Mouse (Mus musculus) heart, embryonic 16.5 days (tissue): ENCODE data around the gene Bmper. TPM values are rescaled to one million over a fixed set of nuclear protein-coding genes. Genes with fewer than 3 reads are reported as not detected.

Experiments used
- ATAC-seq: fragments of 200-750 bp; cut with Nextera tagmentation; replicated peaks from 2 replicates; pipeline ENCODE4 v1.8.0; 2017; ENCODE audit warnings: moderate number of reproducible peaks; ENCODE audit not compliant: insufficient read depth, low FRiP score; ENCODE audit errors: extremely low read depth
- H3K27ac ChIP-seq: fragments of 300-500 bp; sonication (generic); 2 replicates; pipeline ENCODE4 v1.5.1; 2014; ENCODE audit warnings: mild to moderate bottlenecking, low read length, control low read depth, moderate library complexity
- H3K27me3 ChIP-seq: fragments of 300-500 bp; sonication (generic); 2 replicates; pipeline ENCODE4 v1.6.1; 2014; ENCODE audit warnings: low read length, mixed read lengths; ENCODE audit not compliant: control insufficient read depth, insufficient read depth
- H3K36me3 ChIP-seq: fragments of 300-500 bp; sonication (generic); 2 replicates; pipeline ENCODE4 v1.6.1; 2014; ENCODE audit not compliant: control insufficient read depth, insufficient read depth
- H3K4me1 ChIP-seq: fragments of 300-500 bp; sonication (generic); 2 replicates; pipeline ENCODE4 v1.6.1; 2014; ENCODE audit warnings: low read length, mixed read lengths; ENCODE audit not compliant: control insufficient read depth, insufficient read depth
- H3K4me2 ChIP-seq: fragments of 300-500 bp; sonication (generic); 2 replicates; pipeline ENCODE4 v1.6.1; 2014; ENCODE audit warnings: low read depth, mild to moderate bottlenecking, control low read depth, low read length
- H3K4me3 ChIP-seq: fragments of 300-500 bp; sonication (generic); 2 replicates; pipeline ENCODE4 v1.5.1; 2014; ENCODE audit warnings: mild to moderate bottlenecking, control low read depth, low read length
- H3K9ac ChIP-seq: fragments of 300-500 bp; sonication (generic); 2 replicates; pipeline ENCODE4 v1.6.1; 2014; ENCODE audit warnings: low read length, control low read depth
- H3K9me3 ChIP-seq: fragments of 300-500 bp; sonication (generic); replicated peaks from 2 replicates; pipeline ENCODE4 v1.6.1; 2016; ENCODE audit warnings: low read length; ENCODE audit not compliant: control insufficient read depth
- WGBS: fragments of 180-500 bp; shearing (Covaris S2); extraction: QIAGEN DNeasy Blood & Tissue Kit; methylation state at CpG from one replicate; pipeline ENCODE4 v1.1.7; 2014; 5-methylcytosine and 5-hydroxymethylcytosine counted together
- polyA plus RNA-seq: library from polyadenylated mRNA; unstranded; fragments of >200 nt; fragmentation: Nextera tagmentation; extraction: Ambion mirVana; gene quantifications from 2 replicates; pipeline ENCODE4 v1.2.1, GENCODE M21; 2015

The Bmper gene
- polyA plus RNA-seq, 1 experiment from 2014 or later, result 6.0 TPM

- Histone ChIP-seq H3K36me3 (no peaks in the 10 kb centered on the region), H3K9ac (no peak overlapping the region), H3K9me3 (0 out of 2 replicates have a peak, but pooled peaks cover 3% of the 10 kb centered on the region), H3K27ac (no peak overlapping the region), H3K4me1 (peaks cover 7% of the 10 kb centered on the region), H3K4me2 (no peak overlapping the region), H3K4me3 (no peak overlapping the region), H3K27me3 (no peaks in the 10 kb centered on the region)
- no peak for ATAC-seq
Observed at GRCm38 (mm10) chr9:23341246-23341645, 118.4 kb downstream of the Bmper start.

- ATAC-seq, result no peak
Observed at GRCm38 (mm10) chr9:23344353-23344752, 121.5 kb downstream of the Bmper start.

GRCm38 (mm10) chr9:23345093-23345844 is 122.4 kb downstream of the Bmper start:
- 33% methylated on average over 8 of the region's 8 CpGs for whole genome bisulfite sequencing
- Histone ChIP-seq H3K27me3 (no peaks in the 10 kb centered on the region), H3K36me3 (no peaks in the 10 kb centered on the region), H3K27ac (peak overlapping the region; percentile 49), H3K9me3 (no peaks in the 10 kb centered on the region), H3K4me3 (no peak overlapping the region), H3K4me2 (0 out of 2 replicates have a peak overlapping the region, but pooled peaks have one; percentile 11), H3K4me1 (peaks cover 7% of the 10 kb centered on the region), H3K9ac (no peak overlapping the region)
- peak; percentile 76; the same call in 1 of the 2 replicates for ATAC-seq

More at GRCm38 (mm10) chr9:23344353-23344752, 121.5 kb downstream of the Bmper start:
- Histone ChIP-seq H3K4me2 (no peak overlapping the region), H3K4me3 (no peak overlapping the region), H3K4me1 (peaks cover 7% of the 10 kb centered on the region), H3K9ac (no peak overlapping the region), H3K9me3 (no peaks in the 10 kb centered on the region), H3K27ac (no peak overlapping the region), H3K27me3 (no peaks in the 10 kb centered on the region), H3K36me3 (no peaks in the 10 kb centered on the region)

GRCm38 (mm10) chr9:23349603-23350002 is 126.7 kb downstream of the Bmper start:
- no peaks in the 10 kb centered on the region for H3K9me3 ChIP-seq
- no peak overlapping the region for H3K4me3 ChIP-seq
- peaks cover 11% of the 10 kb centered on the region for H3K4me1 ChIP-seq
- no peak overlapping the region for H3K4me2 ChIP-seq
- H3K27me3 ChIP-seq, result no peaks in the 10 kb centered on the region
- no peak for ATAC-seq
- no peaks in the 10 kb centered on the region for H3K36me3 ChIP-seq
- H3K9ac ChIP-seq, result no peak overlapping the region
- WGBS, result 73% methylated on average over 5 of the region's 5 CpGs
- H3K27ac ChIP-seq, result no peak overlapping the region

GRCm38 (mm10) chr9:23351400-23351799 is 128.5 kb downstream of the Bmper start:
- Histone ChIP-seq H3K27me3 (no peaks in the 10 kb centered on the region), H3K27ac (no peak overlapping the region), H3K4me3 (no peak overlapping the region), H3K9me3 (no peaks in the 10 kb centered on the region), H3K9ac (no peak overlapping the region), H3K4me2 (no peak overlapping the region), H3K36me3 (no peaks in the 10 kb centered on the region), H3K4me1 (peaks cover 8% of the 10 kb centered on the region; the same call in 1 of the 2 replicates)
- no peak for ATAC-seq
- WGBS, result 83% methylated on average over 8 of the region's 8 CpGs

- Histone ChIP-seq H3K9ac (no peak overlapping the region), H3K4me3 (no peak overlapping the region), H3K27ac (no peak overlapping the region), H3K27me3 (no peaks in the 10 kb centered on the region), H3K9me3 (no peaks in the 10 kb centered on the region), H3K4me2 (no peak overlapping the region), H3K36me3 (no peaks in the 10 kb centered on the region), H3K4me1 (peaks cover 8% of the 10 kb centered on the region; the same call in 1 of the 2 replicates)
- WGBS, result 88% methylated on average over 2 of the region's 2 CpGs
- ATAC-seq, result no peak
Observed at GRCm38 (mm10) chr9:23352396-23352795, 129.5 kb downstream of the Bmper start.

- peak; percentile 76 for ATAC-seq
- no peaks in the 10 kb centered on the region for H3K27me3 ChIP-seq
- H3K36me3 ChIP-seq, result no peaks in the 10 kb centered on the region
- H3K9ac ChIP-seq, result no peak overlapping the region
- no peaks in the 10 kb centered on the region for H3K9me3 ChIP-seq
- H3K4me3 ChIP-seq, result no peak overlapping the region
- peak overlapping the region; percentile 71 for H3K27ac ChIP-seq
- no peak overlapping the region for H3K4me2 ChIP-seq
- 19% methylated on average over 5 of the region's 5 CpGs for WGBS
- peaks cover 8% of the 10 kb centered on the region; the same call in 1 of the 2 replicates for H3K4me1 ChIP-seq
Observed at GRCm38 (mm10) chr9:23354201-23354820, 131.4 kb downstream of the Bmper start.

- Histone ChIP-seq H3K36me3 (no peaks in the 10 kb centered on the region), H3K4me2 (no peak overlapping the region), H3K4me3 (no peak overlapping the region), H3K4me1 (peaks cover 8% of the 10 kb centered on the region; the same call in 1 of the 2 replicates), H3K27ac (no peak overlapping the region), H3K9me3 (0 out of 2 replicates have a peak, but pooled peaks cover 2% of the 10 kb centered on the region), H3K9ac (no peak overlapping the region), H3K27me3 (no peaks in the 10 kb centered on the region)
- WGBS, result 90% methylated on average over 2 of the region's 2 CpGs
- no peak for ATAC-seq
Observed at GRCm38 (mm10) chr9:23358108-23358507, 135.2 kb downstream of the Bmper start.

GRCm38 (mm10) chr9:23363139-23363538 is 140.3 kb downstream of the Bmper start:
- Histone ChIP-seq H3K9ac (no peak overlapping the region), H3K36me3 (no peaks in the 10 kb centered on the region), H3K27me3 (no peaks in the 10 kb centered on the region), H3K4me1 (no peaks in the 10 kb centered on the region), H3K4me3 (no peak overlapping the region), H3K4me2 (no peak overlapping the region), H3K27ac (no peak overlapping the region), H3K9me3 (0 out of 2 replicates have a peak, but pooled peaks cover 2% of the 10 kb centered on the region)
- no peak for ATAC-seq
- 79% methylated on average over 2 of the region's 2 CpGs for WGBS
